Mouse (Mus musculus): Measurements from ENCODE around the gene N4bp2l2. TPM values are rescaled to one million over a fixed set of nuclear protein-coding genes. Genes with fewer than 3 reads are reported as not detected.

The N4bp2l2 gene
- total and polyA plus RNA-seq, 3 experiments = 53.1 to 84.4 (median 80.0) TPM

GRCm38 (mm10) chr5:150598202-150599119, 67.5 kb downstream of the N4bp2l2 start:
- H3K27ac ChIP-seq (ENCODE audit: insufficient read depth, low read depth) = no peak overlapping the region
- H3K9ac ChIP-seq (ENCODE audit: insufficient read depth, low read depth) = no peak overlapping the region

DNA sequence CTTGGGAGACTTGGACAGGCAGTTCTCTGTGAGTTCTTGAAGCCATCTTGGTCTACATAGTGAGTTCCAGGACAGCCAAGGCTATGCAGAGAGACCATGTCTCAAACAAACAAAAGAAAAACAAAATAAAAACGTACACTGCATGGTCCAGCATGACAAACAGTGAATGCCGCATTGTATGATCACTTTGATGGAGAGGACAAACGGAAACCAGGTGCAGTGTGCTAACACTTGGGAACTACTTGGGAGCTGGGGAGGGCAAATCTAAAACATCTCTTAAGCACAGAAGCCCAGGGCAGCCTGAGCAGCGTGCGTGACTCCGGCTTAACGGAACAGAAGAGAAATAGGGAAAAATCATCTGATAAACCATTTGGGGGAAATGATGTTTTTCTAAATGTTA, 68.9 kb downstream of the N4bp2l2 start, which contains the start of gene N4bp2l1:
N4bp2l1 (minus strand) TSS at position 101 of the 400 bp plus-strand sequence.
- TF ChIP-seq IRF4 (IDR thresholded peaks at IDR 0.05; ENCODE audit: low read depth, low read length) (no peak), POLR2A (IDR thresholded peaks at IDR 0.05; ENCODE audit: low read depth, low read length) (no peak), ETS1 (conservative IDR thresholded peaks at IDR 0.05; ENCODE audit: low read depth, low read length) (no peak), ZC3H11A (IDR thresholded peaks at IDR 0.05; ENCODE audit: low read depth, low read length) (no peak), PAX5 (IDR thresholded peaks at IDR 0.05; ENCODE audit: low read length) (no peak), RCOR1 (conservative IDR thresholded peaks at IDR 0.05; ENCODE audit: low read depth, low read length) (no peak), NELFE (IDR thresholded peaks at IDR 0.05; ENCODE audit: low read depth, low read length) (no peak), NRF1 (IDR thresholded peaks at IDR 0.05; ENCODE audit: low read depth, low read length) (no peak), ZNF384 (IDR thresholded peaks at IDR 0.05; ENCODE audit: low read depth, low read length) (no peak), SMC3 (IDR thresholded peaks at IDR 0.05; ENCODE audit: low read depth, low read length) (no peak), BHLHE40 (IDR thresholded peaks at IDR 0.05; ENCODE audit: low read depth, low read length) (no peak), JUN (IDR thresholded peaks at IDR 0.05; ENCODE audit: insufficient read depth, low read depth, low read length) (no peak), E2F4 (IDR thresholded peaks at IDR 0.05; ENCODE audit: insufficient replicate concordance, low read depth, low read length) (no peak), ZMIZ1 (IDR thresholded peaks at IDR 0.05; ENCODE audit: low read depth, low read length) (no peak), UBTF (IDR thresholded peaks at IDR 0.05; ENCODE audit: low read depth, low read length) (no peak), MXI1 (IDR thresholded peaks at IDR 0.05; ENCODE audit: low read depth, low read length) (no peak), USF2 (conservative IDR thresholded peaks at IDR 0.05; ENCODE audit: low read depth, low read length) (no peak), CHD2 (IDR thresholded peaks at IDR 0.05; ENCODE audit: low read length) (no peak)
- Histone ChIP-seq H3K27ac (ENCODE audit: insufficient read depth, low read depth) (peak within 1 kb of the TSS; percentile 51), H3K4me2 (ENCODE audit: insufficient read depth, low read depth, poor library complexity, severe bottlenecking) (no peak within 1 kb of the TSS), H3K9ac (ENCODE audit: insufficient read depth, low read depth) (no peak within 1 kb of the TSS; the same call in 1 of the 2 replicates), H3K4me1 (ENCODE audit: control insufficient read depth in 1 of 2, insufficient read depth in 2 of 2) (peaks cover 3 to 52% of the 10 kb centered on the region in 2 experiments), H3K36me3 (replicated peaks in 1 of 2; ENCODE audit: control insufficient read depth in 1 of 2, insufficient read depth in 1 of 2, low read length in 1 of 2) (peaks cover under 1 to 6% of the 10 kb centered on the region in 2 experiments), H3K79me2 (replicated peaks; ENCODE audit: control insufficient read depth, extremely low read depth, insufficient read depth, poor library complexity, severe bottlenecking) (peaks cover 2% of the 10 kb centered on the region), H3K9me3 (replicated peaks; ENCODE audit: low read length) (no peaks in the 10 kb centered on the region), H3K27me3 (replicated peaks) (no peaks in the 10 kb centered on the region), H3K4me3 (replicated peaks in 1 of 3; ENCODE audit: low read depth in 2 of 3, low read length in 2 of 3, poor library complexity in 1 of 3) (no peak within 1 kb of the TSS)
- DNase-seq (ENCODE audit: extremely low read depth) = no peak
- dilution Hi-C loops (cut with MboI; ENCODE audit: extremely low pct_ligation_motif_present, extremely low pct_unique_long_range_greater_than_20kb, low sequenced_read_pairs) = no loop called here
- in situ Hi-C loops (cut with MboI; ENCODE audit: low pct_ligation_motif_present, low pct_unique_long_range_greater_than_20kb, low sequenced_read_pairs) = no loop called here

More at GRCm38 (mm10) chr5:150598202-150599119, 67.5 kb downstream of the N4bp2l2 start:
- Histone ChIP-seq H3K9me3 (replicated peaks; ENCODE audit: low read length) (no peaks in the 10 kb centered on the region), H3K36me3 (replicated peaks in 1 of 2; ENCODE audit: control insufficient read depth in 1 of 2, insufficient read depth in 1 of 2, low read length in 1 of 2) (peaks cover 2 to 7% of the 10 kb centered on the region in 2 experiments), H3K4me2 (ENCODE audit: insufficient read depth, low read depth, poor library complexity, severe bottlenecking) (no peak overlapping the region), H3K4me1 (ENCODE audit: control insufficient read depth in 1 of 2, insufficient read depth in 2 of 2) (peaks cover 3 to 52% of the 10 kb centered on the region in 2 experiments), H3K4me3 (replicated peaks in 1 of 3; ENCODE audit: low read depth in 2 of 3, low read length in 2 of 3, poor library complexity in 1 of 3) (no peak overlapping the region), H3K79me2 (replicated peaks; ENCODE audit: control insufficient read depth, extremely low read depth, insufficient read depth, poor library complexity, severe bottlenecking) (no peaks in the 10 kb centered on the region; the same call in 1 of the 2 replicates), H3K27me3 (replicated peaks) (no peaks in the 10 kb centered on the region)
- in situ Hi-C loops (cut with MboI; ENCODE audit: low pct_ligation_motif_present, low pct_unique_long_range_greater_than_20kb, low sequenced_read_pairs) (no loop called here), dilution Hi-C loops (cut with MboI; ENCODE audit: extremely low pct_ligation_motif_present, extremely low pct_unique_long_range_greater_than_20kb, low sequenced_read_pairs) (no loop called here)
- no peak for DNase-seq (ENCODE audit: extremely low read depth)
- TF ChIP-seq TBP (conservative IDR thresholded peaks at IDR 0.05; ENCODE audit: low read depth, low read length) = no peak
